Mouse (Mus musculus) hindbrain, embryonic 16.5 days (tissue): ENCODE data around the gene Micall2. TPM values are rescaled to one million over a fixed set of nuclear protein-coding genes. Genes with fewer than 3 reads are reported as not detected.

Source experiments
- ATAC-seq: fragments of 200-750 bp; cut with Nextera tagmentation; 2 replicates; pipeline ENCODE4 v1.8.0; 2017; ENCODE audit warnings: moderate TSS enrichment, moderate library complexity
- H3K27ac ChIP-seq: fragments of 300-500 bp; sonication (generic); 2 replicates; pipeline ENCODE4 v1.5.1; 2014; ENCODE audit warnings: low read depth, mild to moderate bottlenecking, control low read depth, low read length, moderate library complexity
- H3K27me3 ChIP-seq: fragments of 300-500 bp; sonication (generic); replicated peaks from 2 replicates; pipeline ENCODE4 v1.6.1; 2014; ENCODE audit warnings: low read length; ENCODE audit not compliant: control insufficient read depth, insufficient read depth
- H3K36me3 ChIP-seq: fragments of 300-500 bp; sonication (generic); 2 replicates; pipeline ENCODE4 v1.6.1; 2014; ENCODE audit warnings: mild to moderate bottlenecking, low read length, moderate library complexity, mixed read lengths; ENCODE audit not compliant: control insufficient read depth, insufficient read depth
- H3K4me1 ChIP-seq: fragments of 300-500 bp; sonication (generic); 2 replicates; pipeline ENCODE4 v1.6.1; 2014; ENCODE audit warnings: low read depth, low read length; ENCODE audit not compliant: control insufficient read depth, insufficient read depth
- H3K4me2 ChIP-seq: fragments of 300-500 bp; sonication (generic); 2 replicates; pipeline ENCODE4 v1.6.1; 2014; ENCODE audit warnings: mild to moderate bottlenecking, low read length, control low read depth, moderate library complexity
- H3K4me3 ChIP-seq: fragments of 300-500 bp; sonication (generic); 2 replicates; pipeline ENCODE4 v1.5.1; 2014; ENCODE audit warnings: mild to moderate bottlenecking, low read length, control low read depth, moderate library complexity
- H3K9ac ChIP-seq: fragments of 300-500 bp; sonication (generic); 2 replicates; pipeline ENCODE4 v1.6.1; 2014; ENCODE audit warnings: low read depth, mild to moderate bottlenecking, control low read depth, low read length, moderate library complexity
- H3K9me3 ChIP-seq: fragments of 300-500 bp; sonication (generic); 2 replicates; pipeline ENCODE4 v1.6.1; 2014; ENCODE audit warnings: mild to moderate bottlenecking, low read length, moderate library complexity; ENCODE audit not compliant: control insufficient read depth
- WGBS: fragments of 180-500 bp; shearing (Covaris S2); extraction: QIAGEN DNeasy Blood & Tissue Kit; methylation state at CpG from one replicate; pipeline ENCODE4 v1.1.7; 2014; 5-methylcytosine and 5-hydroxymethylcytosine counted together
- polyA plus RNA-seq: library from polyadenylated mRNA; unstranded; fragments of >200 nt; fragmentation: Nextera tagmentation; extraction: Ambion mirVana; gene quantifications from 2 replicates; pipeline ENCODE4 v1.2.1, GENCODE M21; 2015

The Micall2 gene
- polyA plus RNA-seq, 1 experiment from 2014 or later: 12.3 TPM

GRCm38 (mm10) chr5:139734746-139735145, 1.4 kb downstream of the Micall2 start:
- no peak overlapping the region for H3K4me3 ChIP-seq

GRCm38 (mm10) chr5:139734016-139734415, 2.1 kb downstream of the Micall2 start:
- whole genome bisulfite sequencing: 85% methylated on average over 3 of the region's 3 CpGs
- H3K27me3 ChIP-seq: no peaks in the 10 kb centered on the region
- H3K4me2 ChIP-seq: no peak overlapping the region
- no peak overlapping the region for H3K9ac ChIP-seq
- no peak overlapping the region for H3K27ac ChIP-seq
- H3K9me3 ChIP-seq: no peaks in the 10 kb centered on the region
- H3K4me3 ChIP-seq: no peak overlapping the region
- H3K4me1 ChIP-seq: peaks cover 34% of the 10 kb centered on the region
- no peak for ATAC-seq
- H3K36me3 ChIP-seq: no peaks in the 10 kb centered on the region

More at GRCm38 (mm10) chr5:139734746-139735145, 1.4 kb downstream of the Micall2 start:
- WGBS: 88% methylated on average over 7 of the region's 7 CpGs
- Histone ChIP-seq H3K4me2 (peak overlapping the region; percentile 81), H3K9ac (no peak overlapping the region; the same call in 1 of the 2 replicates), H3K27ac (no peak overlapping the region), H3K9me3 (no peaks in the 10 kb centered on the region), H3K36me3 (no peaks in the 10 kb centered on the region), H3K4me1 (peaks cover 34% of the 10 kb centered on the region), H3K27me3 (no peaks in the 10 kb centered on the region)
- ATAC-seq: no peak

DNA sequence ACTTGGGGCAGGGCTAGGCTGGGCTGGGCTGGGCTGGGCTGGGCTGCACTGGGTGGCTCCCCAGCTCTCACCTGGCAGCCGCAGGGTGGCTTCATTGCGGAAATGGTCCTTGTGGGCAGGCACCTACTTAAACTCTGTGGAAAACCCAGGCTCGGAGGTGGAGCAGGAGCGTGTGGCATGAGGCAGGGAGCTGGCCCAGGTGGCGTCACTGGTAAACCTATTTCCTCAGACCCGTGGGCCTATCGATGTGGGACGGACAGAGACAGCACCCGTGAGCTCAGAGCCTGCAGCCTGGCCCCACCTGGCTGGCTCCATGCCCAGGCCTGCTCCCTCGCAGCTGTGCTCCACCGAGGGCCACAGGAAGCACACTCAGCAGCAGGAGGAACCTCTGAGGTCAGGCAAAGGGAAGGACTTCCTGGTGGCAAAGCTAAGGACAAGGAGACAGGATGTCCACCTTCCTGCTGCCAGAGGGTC, 3.5 kb downstream of the Micall2 start:
- Histone ChIP-seq H3K36me3 (no peaks in the 10 kb centered on the region), H3K9me3 (no peaks in the 10 kb centered on the region), H3K4me3 (no peak overlapping the region), H3K4me2 (no peak overlapping the region), H3K27ac (no peak overlapping the region), H3K9ac (0 out of 2 replicates have a peak overlapping the region, but pooled peaks have one; percentile 8), H3K4me1 (peaks cover 34% of the 10 kb centered on the region), H3K27me3 (no peaks in the 10 kb centered on the region)
- no peak for ATAC-seq
- WGBS: 67% methylated on average over 11 of the region's 11 CpGs

DNA sequence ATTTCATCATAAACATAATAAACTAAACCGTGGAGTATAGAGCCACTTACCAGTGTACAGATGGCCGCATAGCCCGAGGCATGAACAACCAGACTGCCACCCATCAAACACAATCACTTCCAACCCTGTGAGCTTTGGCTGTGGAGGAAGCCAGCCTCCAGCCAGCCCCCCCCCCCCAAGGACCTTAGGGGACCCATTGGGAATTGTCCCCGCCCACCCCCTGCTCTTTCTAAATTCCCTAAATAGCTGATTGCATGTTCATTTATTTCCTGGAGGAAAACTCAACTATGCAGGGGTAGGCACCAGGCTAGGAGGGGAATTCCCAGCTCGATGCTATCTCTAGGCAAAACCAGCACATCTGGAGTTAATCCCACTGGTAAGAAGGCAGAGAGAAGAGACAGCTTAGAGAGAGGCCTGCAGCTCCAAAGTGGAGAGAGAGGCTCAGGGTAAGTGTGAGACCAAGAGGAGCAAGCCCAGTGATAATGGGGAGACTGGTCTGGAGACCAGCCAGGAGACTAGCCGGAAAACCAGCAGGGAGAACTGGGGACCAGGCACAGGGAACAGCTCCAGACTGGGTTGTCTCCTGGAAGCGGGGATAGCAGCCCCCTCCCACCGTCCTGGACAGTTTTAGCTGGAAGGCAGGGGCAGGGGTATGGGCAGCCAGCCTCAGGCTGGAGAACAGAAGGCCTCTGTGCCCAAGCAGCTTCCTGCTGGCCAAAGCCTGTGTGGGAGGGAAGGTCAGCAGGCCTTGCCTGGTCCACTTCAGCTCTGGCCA, 5.2 kb downstream of the Micall2 start:
- Histone ChIP-seq H3K4me3 (no peak overlapping the region), H3K9me3 (no peaks in the 10 kb centered on the region), H3K36me3 (no peaks in the 10 kb centered on the region), H3K9ac (no peak overlapping the region), H3K27me3 (no peaks in the 10 kb centered on the region), H3K4me1 (peaks cover 30% of the 10 kb centered on the region), H3K27ac (peak overlapping the region; percentile 61), H3K4me2 (peak overlapping the region; percentile 11; the same call in 1 of the 2 replicates)
- 50% methylated on average over 8 of the region's 8 CpGs for WGBS
- ATAC-seq: peak; percentile 43; the same call in 1 of the 2 replicates

- H3K9me3 ChIP-seq: no peaks in the 10 kb centered on the region
- no peak for ATAC-seq
- peaks cover 11% of the 10 kb centered on the region for H3K4me1 ChIP-seq
- H3K4me2 ChIP-seq: no peak overlapping the region
- 90% methylated on average over 11 of the region's 11 CpGs for WGBS
- no peak overlapping the region for H3K4me3 ChIP-seq
- H3K9ac ChIP-seq: no peak overlapping the region
- no peak overlapping the region for H3K27ac ChIP-seq
- H3K36me3 ChIP-seq: no peaks in the 10 kb centered on the region
- no peaks in the 10 kb centered on the region for H3K27me3 ChIP-seq
Measured at GRCm38 (mm10) chr5:139727261-139727660, 8.9 kb downstream of the Micall2 start.

- WGBS: 94% methylated on average over 3 of the region's 3 CpGs
- no peaks in the 10 kb centered on the region for H3K9me3 ChIP-seq
- no peaks in the 10 kb centered on the region for H3K27me3 ChIP-seq
Measured at GRCm38 (mm10) chr5:139726186-139726585, 9.9 kb downstream of the Micall2 start.

GRCm38 (mm10) chr5:139724336-139725116, 11.6 kb downstream of the Micall2 start:
- no peaks in the 10 kb centered on the region for H3K4me1 ChIP-seq
- H3K36me3 ChIP-seq: no peaks in the 10 kb centered on the region
- no peak overlapping the region for H3K4me3 ChIP-seq
- H3K9ac ChIP-seq: no peak overlapping the region
- no peak overlapping the region for H3K27ac ChIP-seq
- ATAC-seq: peak; percentile 20; the same call in 1 of the 2 replicates
- H3K27me3 ChIP-seq: no peaks in the 10 kb centered on the region
- WGBS: 62% methylated on average over 10 of the region's 10 CpGs
- H3K9me3 ChIP-seq: no peaks in the 10 kb centered on the region
- H3K4me2 ChIP-seq: no peak overlapping the region

More at GRCm38 (mm10) chr5:139726186-139726585, 9.9 kb downstream of the Micall2 start:
- H3K36me3 ChIP-seq: no peaks in the 10 kb centered on the region
- H3K4me2 ChIP-seq: no peak overlapping the region
- peaks cover 9% of the 10 kb centered on the region for H3K4me1 ChIP-seq
- no peak overlapping the region for H3K9ac ChIP-seq
- H3K4me3 ChIP-seq: no peak overlapping the region
- no peak overlapping the region for H3K27ac ChIP-seq
- no peak for ATAC-seq

GRCm38 (mm10) chr5:139723113-139723512, 13.0 kb downstream of the Micall2 start:
- Histone ChIP-seq H3K4me3 (no peak overlapping the region), H3K4me2 (no peak overlapping the region), H3K36me3 (no peaks in the 10 kb centered on the region), H3K4me1 (peaks cover 6% of the 10 kb centered on the region; the same call in 1 of the 2 replicates), H3K27me3 (no peaks in the 10 kb centered on the region), H3K9me3 (no peaks in the 10 kb centered on the region), H3K9ac (no peak overlapping the region), H3K27ac (no peak overlapping the region)
- WGBS: 76% methylated on average over 9 of the region's 9 CpGs
- ATAC-seq: no peak

- no peak overlapping the region for H3K27ac ChIP-seq
- H3K9me3 ChIP-seq: no peaks in the 10 kb centered on the region
- peaks cover 6% of the 10 kb centered on the region; the same call in 1 of the 2 replicates for H3K4me1 ChIP-seq
- no peaks in the 10 kb centered on the region for H3K36me3 ChIP-seq
- no peak overlapping the region for H3K4me3 ChIP-seq
- ATAC-seq: no peak
- H3K4me2 ChIP-seq: no peak overlapping the region
- H3K27me3 ChIP-seq: no peaks in the 10 kb centered on the region
- no peak overlapping the region for H3K9ac ChIP-seq
- WGBS: 74% methylated on average over 6 of the region's 6 CpGs
Measured at GRCm38 (mm10) chr5:139722709-139723108, 13.4 kb downstream of the Micall2 start.
